Mouse (Mus musculus) layer of hippocampus, postnatal 10 days (tissue): ENCODE measurements around the gene Tarbp2. TPM values are rescaled to one million over a fixed set of nuclear protein-coding genes. Genes with fewer than 3 reads are reported as not detected.

Experiments
- DNase-seq, 2 experiments: peaks; one replicate each; pipeline ENCODE4 v3.0.0; 2021; ENCODE audit warnings: low spot score in 2 of 2
- total RNA-seq, 2 experiments: library from RNA; stranded (reverse); gene quantifications; 2 replicates each; pipeline ENCODE4 v1.2.3; 2021

Tarbp2 gene
- total RNA-seq, 2 experiments from 2014 or later, result 45.7 to 46.8 TPM

GRCm38 (mm10) chr15:102505073-102505769, 12.8 kb upstream of the Tarbp2 start:
- DNase-seq, result peak in 1 of 2 experiments; percentile 11

GRCm38 (mm10) chr15:102505770-102506463, 12.1 kb upstream of the Tarbp2 start:
- no peak for DNase-seq

GRCm38 (mm10) chr15:102506464-102506830, 11.5 kb upstream of the Tarbp2 start:
- DNase-seq, result no peak

- DNase-seq, result no peak
Measured at GRCm38 (mm10) chr15:102506864-102507263, 11.1 kb upstream of the Tarbp2 start.

- DNase-seq, result no peak
Measured at GRCm38 (mm10) chr15:102507561-102507960, 10.4 kb upstream of the Tarbp2 start.

GRCm38 (mm10) chr15:102508336-102508735, 9.7 kb upstream of the Tarbp2 start:
- no peak for DNase-seq

GRCm38 (mm10) chr15:102510110-102510509, 7.9 kb upstream of the Tarbp2 start:
- DNase-seq, result no peak

GRCm38 (mm10) chr15:102510590-102511284, 7.3 kb upstream of the Tarbp2 start:
- DNase-seq, result peak; percentile 89 to 93

- DNase-seq, result no peak
Measured at GRCm38 (mm10) chr15:102511285-102511833, 6.6 kb upstream of the Tarbp2 start.

GRCm38 (mm10) chr15:102512010-102512409, 6.0 kb upstream of the Tarbp2 start:
- DNase-seq, result no peak

GRCm38 (mm10) chr15:102512471-102512870, 5.5 kb upstream of the Tarbp2 start:
- no peak for DNase-seq

- DNase-seq, result no peak
Measured at GRCm38 (mm10) chr15:102513004-102513403, 5.0 kb upstream of the Tarbp2 start.

- no peak for DNase-seq
Measured at GRCm38 (mm10) chr15:102515261-102515660, 2.7 kb upstream of the Tarbp2 start.

GRCm38 (mm10) chr15:102515791-102516190, 2.2 kb upstream of the Tarbp2 start:
- DNase-seq, result no peak

- no peak for DNase-seq
Measured at GRCm38 (mm10) chr15:102516293-102516692, 1.7 kb upstream of the Tarbp2 start.

GRCm38 (mm10) chr15:102516728-102517404, 1.1 kb upstream of the Tarbp2 start, which contains the start of gene Map3k12:
Map3k12 (minus strand) TSS chr15:102517064.
- peak; percentile 76 to 82 for DNase-seq

- DNase-seq, result no peak
Measured at GRCm38 (mm10) chr15:102517631-102517975, 389 bp upstream of the Tarbp2 start.

- no peak for DNase-seq
Measured at GRCm38 (mm10) chr15:102518859-102519201, 838 bp downstream of the Tarbp2 start.

- DNase-seq, result no peak
Measured at GRCm38 (mm10) chr15:102519211-102520141, 1.5 kb downstream of the Tarbp2 start.

GRCm38 (mm10) chr15:102520416-102520815, 2.4 kb downstream of the Tarbp2 start:
- DNase-seq, result no peak
